ENCODE assay signal across 33 mouse cellular contexts in the genomic region with DNA sequence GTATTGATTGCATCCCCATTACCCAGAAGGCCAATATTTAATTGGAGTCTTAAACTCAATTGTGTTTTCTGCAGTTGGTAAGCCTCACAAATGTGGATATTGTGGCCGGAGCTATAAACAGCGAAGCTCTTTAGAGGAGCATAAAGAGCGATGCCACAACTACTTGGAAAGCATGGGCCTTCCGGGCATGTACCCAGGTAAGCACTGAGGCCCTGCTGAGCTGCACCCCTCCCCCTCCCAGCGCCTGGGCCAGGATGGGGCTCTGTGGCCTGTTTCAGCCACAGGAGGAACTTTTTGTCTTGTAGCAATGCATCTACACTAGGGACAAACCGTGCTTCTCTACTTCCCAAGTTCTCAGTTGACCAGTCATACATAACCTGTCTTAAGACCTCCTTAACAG.
"Had no signal": no experiment of that assay in that cellular context is flagged by ENCODE, and none has a peak within 500 bp of the region (broad histone marks: within the 10 kb centered on the region; RNA-seq: fewer than 3 reads in every experiment).

No protein-coding gene starts in this region.

- ATAC-seq: hindbrain, embryonic 16.5 days; hindbrain, postnatal 0 days; inflammation-experienced regulatory T-cells, adult 6 months; intestine, embryonic 15.5 days; intestine, embryonic 16.5 days; intestine, postnatal 0 days had no signal

- H3K9me3 ChIP-seq: heart, embryonic 12.5 days; heart, embryonic 13.5 days; heart, embryonic 15.5 days; hindbrain, embryonic 10.5 days; hindbrain, embryonic 12.5 days; hindbrain, embryonic 13.5 days; hindbrain, embryonic 15.5 days; intestine, embryonic 15.5 days; kidney, embryonic 15.5 days had no signal

- H3K4me2 ChIP-seq: heart, embryonic 12.5 days; heart, embryonic 13.5 days; heart, embryonic 15.5 days; hindbrain, embryonic 12.5 days; hindbrain, embryonic 13.5 days; hindbrain, embryonic 14.5 days; hindbrain, embryonic 15.5 days; intestine, embryonic 15.5 days; kidney, embryonic 15.5 days had no signal

- H3K27me3 ChIP-seq: heart, embryonic 12.5 days; heart, embryonic 15.5 days; hindbrain, embryonic 12.5 days; hindbrain, embryonic 13.5 days; hindbrain, embryonic 15.5 days; intestine, embryonic 15.5 days; kidney, embryonic 15.5 days had no signal

- DNase-seq: heart, postnatal 10 days; heart, postnatal 14 days; heart, postnatal 36 days; heart, postnatal 4 days; kidney, adult 11 months; kidney, adult 18-20 months; kidney, adult 2 months; kidney, adult 8-10 months; kidney, adult 9 months; kidney, postnatal 10 days; kidney, postnatal 14 days; kidney, postnatal 25 days; kidney, postnatal 36 days; kidney, postnatal 4 days; layer of hippocampus, postnatal 36 days had no signal

- H3K4me1 ChIP-seq: heart, embryonic 12.5 days; heart, embryonic 13.5 days; heart, embryonic 15.5 days; hindbrain, embryonic 10.5 days; hindbrain, embryonic 12.5 days; hindbrain, embryonic 13.5 days; hindbrain, embryonic 15.5 days; intestine, embryonic 15.5 days; kidney, embryonic 15.5 days had no signal

- H3K27ac ChIP-seq: heart, embryonic 13.5 days; heart, embryonic 15.5 days; hindbrain, embryonic 10.5 days; hindbrain, embryonic 12.5 days; hindbrain, embryonic 13.5 days; hindbrain, embryonic 14.5 days; hindbrain, embryonic 15.5 days; hindbrain, postnatal 0 days; intestine, embryonic 15.5 days; kidney, embryonic 15.5 days; kidney, postnatal 0 days; layer of hippocampus, adult 2 months; left cerebral cortex, adult 2 months had no signal

- H3K4me3 ChIP-seq: heart, embryonic 12.5 days; heart, embryonic 13.5 days; heart, embryonic 15.5 days; hindbrain, embryonic 10.5 days; hindbrain, embryonic 12.5 days; hindbrain, embryonic 13.5 days; hindbrain, embryonic 15.5 days; intestine, embryonic 15.5 days; kidney, embryonic 15.5 days; layer of hippocampus, adult 2 months; left cerebral cortex, adult 2 months had no signal

- H3K36me3 ChIP-seq: heart, embryonic 12.5 days; heart, embryonic 13.5 days; heart, embryonic 15.5 days; hindbrain, embryonic 10.5 days; hindbrain, embryonic 12.5 days; hindbrain, embryonic 13.5 days; hindbrain, embryonic 15.5 days; intestine, embryonic 15.5 days; kidney, embryonic 15.5 days had no signal

- H3K9ac ChIP-seq: heart, embryonic 12.5 days; heart, embryonic 13.5 days; heart, embryonic 15.5 days; hindbrain, embryonic 12.5 days; hindbrain, embryonic 13.5 days; hindbrain, embryonic 14.5 days; hindbrain, embryonic 15.5 days; intestine, embryonic 15.5 days; kidney, embryonic 15.5 days had no signal
